Mouse (Mus musculus): ENCODE measurements at regions not wholly inside any gene's neighbourhood (a gene's known extent, or its start where the extent isn't known, plus 50 kb on each side); places are given as distances from the start of the nearest gene placed in this dataset.

DNA sequence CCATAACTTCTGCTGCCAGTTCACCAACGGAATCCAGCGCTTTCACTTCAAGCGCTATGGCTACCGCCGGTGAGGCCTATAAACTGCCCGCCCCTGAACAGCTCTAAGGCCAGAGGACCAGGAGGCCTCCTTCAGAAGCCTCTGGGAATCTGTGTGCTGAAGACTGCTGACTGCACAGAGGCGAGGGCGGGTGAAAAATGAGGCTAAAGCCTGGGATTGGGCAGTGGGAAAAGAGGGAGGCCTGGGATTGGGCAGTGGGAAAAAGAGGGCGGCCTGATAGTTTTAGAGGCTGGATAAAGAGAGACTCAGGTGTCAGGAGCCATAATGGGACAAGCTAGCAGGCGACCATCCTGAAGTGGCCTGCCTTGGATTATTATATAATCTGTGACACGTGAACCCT is 80.8 kb downstream of the Plekhb2 start:
- no peak for DNase-seq (ENCODE audit: inconsistent age in 2 of 2, low spot score in 1 of 2)

DNA sequence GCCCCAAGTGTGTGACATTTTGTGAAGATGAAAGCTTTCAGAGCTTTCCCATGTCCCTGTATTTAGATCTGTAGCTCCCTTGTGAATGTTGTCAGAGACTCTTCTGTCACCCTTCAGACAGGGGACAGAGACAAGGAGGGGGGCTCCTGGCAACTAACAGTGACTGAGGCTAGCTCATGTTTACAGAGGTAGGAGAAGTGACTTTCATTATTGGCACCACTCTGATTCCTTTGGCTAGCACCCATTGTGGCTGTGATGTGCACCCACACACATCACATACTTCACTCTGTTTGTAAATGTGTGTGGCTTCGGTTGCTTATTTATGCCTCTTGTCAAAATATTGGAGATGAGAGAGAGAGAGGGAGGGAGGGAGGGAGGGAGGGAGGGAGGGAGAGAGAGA is 93.4 kb downstream of the Plekhb2 start:
- DNase-seq (ENCODE audit: inconsistent age in 2 of 2, low spot score in 1 of 2) = no peak

DNA sequence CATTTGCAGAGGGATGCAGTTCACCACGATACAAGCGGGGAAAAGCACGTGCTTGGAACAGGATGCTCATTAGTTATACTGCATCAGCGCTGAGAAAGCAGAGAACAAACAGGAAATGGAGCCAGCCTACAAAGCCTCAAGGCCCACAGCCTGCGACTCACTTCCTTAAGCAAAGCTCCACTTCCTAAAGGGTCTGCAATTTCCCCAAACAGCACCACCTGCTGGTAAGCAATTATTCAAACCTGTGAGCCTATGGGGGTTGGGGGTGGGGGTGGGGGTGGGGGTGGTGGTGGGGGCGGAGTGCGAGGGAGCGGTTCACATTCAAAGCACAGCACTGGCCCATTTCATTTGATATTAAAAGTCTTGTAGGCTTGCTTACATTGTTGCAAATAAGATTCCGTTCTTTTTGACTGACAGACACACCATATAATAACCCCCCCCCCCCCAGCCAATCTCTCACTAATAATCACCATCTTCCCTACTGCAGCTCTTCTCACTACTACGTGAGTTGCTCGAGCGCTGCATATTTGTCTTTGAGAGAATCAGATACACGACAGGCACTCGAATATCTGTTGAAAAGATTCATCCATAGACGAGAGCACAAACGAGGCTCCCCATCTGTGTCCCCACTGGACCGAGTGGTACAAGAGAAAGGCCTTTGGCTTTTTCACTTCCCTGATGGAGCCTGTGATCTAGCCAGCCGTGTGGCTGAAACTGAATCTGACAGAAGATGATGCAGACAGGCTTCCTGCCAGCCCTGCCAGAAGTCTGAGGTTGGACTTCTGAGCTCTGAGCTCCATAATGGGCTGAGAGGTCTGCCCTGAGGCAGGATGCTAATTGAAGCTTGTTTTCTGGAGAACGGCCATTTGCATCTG is 112.1 kb downstream of the Plekhb2 start:
- DNase-seq (ENCODE audit: inconsistent age in 2 of 2, low spot score in 1 of 2) = no peak

DNA sequence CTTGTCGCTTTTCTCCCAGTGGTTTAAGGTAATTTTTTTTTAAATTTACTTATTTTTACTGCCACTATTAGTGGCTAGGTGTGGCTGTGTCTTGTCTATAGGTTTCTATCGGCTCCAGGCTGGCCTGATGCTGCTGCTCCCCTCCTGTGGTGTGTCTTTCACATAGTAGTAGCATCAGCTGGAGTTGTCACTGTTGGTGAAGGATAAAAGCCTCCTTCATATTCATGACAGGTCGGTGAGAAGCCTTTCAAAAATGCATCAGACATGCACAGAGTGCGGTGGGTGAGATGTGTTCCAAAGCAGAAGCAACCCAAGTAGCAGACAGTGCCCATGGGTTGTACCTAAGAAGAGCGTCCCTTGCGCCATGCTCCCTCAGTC is 112.7 kb downstream of the Plekhb2 start:
- DNase-seq (ENCODE audit: inconsistent age in 2 of 2, low spot score in 1 of 2) = no peak

DNA sequence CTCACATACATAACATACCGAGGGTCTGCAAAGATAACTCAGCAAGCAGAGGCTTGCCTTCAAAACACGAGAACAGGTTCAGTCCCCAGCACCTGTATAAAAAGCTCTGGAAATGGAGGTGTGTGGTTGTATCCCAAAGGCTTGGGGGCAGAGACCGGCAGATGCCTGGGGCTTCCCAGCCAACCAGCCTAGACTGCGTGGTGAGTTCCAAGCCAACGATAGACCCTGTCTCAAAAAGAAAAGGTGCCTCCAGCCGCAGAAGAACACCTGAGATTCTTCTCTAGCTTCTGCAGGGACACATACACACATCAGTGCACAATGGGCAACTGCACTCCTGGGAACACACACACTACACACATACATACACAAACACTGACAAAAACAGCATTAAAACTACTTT is 125.0 kb downstream of the Plekhb2 start:
- DNase-seq (ENCODE audit: inconsistent age in 2 of 2, low spot score in 1 of 2) = no peak

DNA sequence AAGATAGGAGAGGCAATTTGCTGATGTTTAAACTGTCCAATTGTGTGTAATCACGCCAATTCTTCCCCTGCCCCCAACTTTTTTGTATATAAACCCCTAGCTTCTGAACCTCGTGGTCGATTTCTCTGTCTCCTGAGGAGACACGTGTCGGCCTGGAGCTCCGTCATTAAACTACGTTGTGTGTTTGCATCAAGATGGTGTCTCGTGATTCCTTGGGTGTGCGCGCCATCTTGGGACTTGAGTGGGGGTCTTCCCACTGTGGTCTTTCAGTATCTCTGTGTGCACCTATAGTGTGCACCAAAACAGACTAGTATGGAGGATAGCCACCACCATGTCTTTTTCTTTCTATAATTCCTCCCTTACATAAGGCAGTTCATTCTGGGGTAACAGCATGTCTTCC is 128.4 kb downstream of the Plekhb2 start:
- DNase-seq (ENCODE audit: inconsistent age in 2 of 2, low spot score in 1 of 2) = no peak

DNA sequence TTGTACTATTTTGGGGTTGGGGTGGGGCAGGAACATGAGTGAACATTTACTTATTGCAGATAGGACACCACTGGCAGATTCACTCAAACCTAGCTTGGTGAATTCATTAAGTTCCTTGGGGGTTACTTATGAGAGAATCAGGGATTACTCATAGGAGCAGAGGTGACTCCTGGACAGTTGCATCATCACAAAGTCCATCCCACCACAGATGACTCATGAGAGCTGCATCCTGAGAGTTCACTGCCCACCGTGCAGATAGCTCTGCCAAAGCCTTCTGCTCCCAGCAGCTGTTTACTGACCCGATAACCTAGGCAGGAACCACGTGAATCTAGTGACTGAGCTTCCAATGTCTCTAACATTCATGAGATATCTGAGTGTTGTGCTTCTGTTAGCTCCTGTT is 129.6 kb downstream of the Plekhb2 start:
- no peak for DNase-seq (ENCODE audit: inconsistent age in 2 of 2, low spot score in 1 of 2)

DNA sequence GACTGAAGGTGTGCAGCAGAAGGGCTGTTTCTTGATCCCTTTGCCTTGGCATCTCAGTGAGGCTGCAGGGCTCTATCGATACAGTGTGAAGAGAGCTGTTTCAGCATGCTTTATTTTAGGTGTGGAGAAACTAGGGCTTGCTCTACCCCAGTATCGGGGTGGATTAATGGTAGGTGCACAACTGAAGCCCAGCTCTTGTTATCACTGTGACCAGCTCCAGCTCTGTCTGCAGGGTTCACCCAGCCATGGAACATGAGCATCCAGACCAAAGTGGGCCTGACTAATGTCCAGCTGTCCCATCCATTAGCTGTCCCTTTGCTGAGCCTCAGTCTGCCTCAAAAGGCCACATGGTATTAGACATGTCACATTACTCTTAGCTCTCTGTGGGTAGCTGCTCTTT is 132.2 kb downstream of the Plekhb2 start:
- DNase-seq (ENCODE audit: inconsistent age in 2 of 2, low spot score in 1 of 2) = no peak

DNA sequence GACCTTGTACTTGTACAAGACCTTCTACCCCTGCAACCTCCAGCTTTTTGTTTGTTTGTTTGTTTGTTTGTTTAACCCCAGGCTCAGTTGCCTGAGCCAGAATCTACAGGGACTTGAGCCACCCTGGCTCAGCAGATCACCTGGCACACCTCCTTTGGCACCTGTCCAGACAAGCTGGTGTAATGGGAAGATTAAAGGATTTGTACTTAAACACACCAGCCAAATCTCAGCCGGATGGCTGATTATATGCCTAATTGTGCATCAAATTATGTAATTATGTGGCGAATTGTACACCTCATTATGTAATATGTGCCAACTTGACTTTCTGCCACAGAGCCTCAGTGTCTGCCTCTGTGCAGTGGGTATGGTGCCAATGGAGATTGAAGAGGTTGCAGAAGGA is 133.2 kb downstream of the Plekhb2 start:
- no peak for DNase-seq (ENCODE audit: inconsistent age in 2 of 2, low spot score in 1 of 2)

DNA sequence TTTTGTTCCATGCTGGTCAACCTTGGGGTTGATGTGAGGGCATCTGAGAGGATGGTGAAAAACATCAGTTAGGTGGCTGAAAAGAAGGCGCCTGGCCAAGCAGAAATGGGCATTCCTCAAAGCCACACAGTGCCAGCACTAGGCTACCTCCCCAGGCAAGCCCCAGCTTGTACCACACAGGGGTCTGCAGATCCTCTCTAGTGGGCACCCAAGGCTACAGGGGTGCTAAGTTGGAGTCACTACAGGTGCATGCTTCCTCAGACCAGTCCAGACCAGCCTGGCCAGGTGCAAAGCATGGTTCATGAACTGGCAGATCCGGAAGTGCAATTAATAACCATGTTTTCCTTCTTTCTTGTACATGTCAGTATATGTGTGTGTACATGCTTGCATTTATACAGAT is 137.1 kb downstream of the Plekhb2 start:
- DNase-seq (ENCODE audit: inconsistent age in 2 of 2, low spot score in 1 of 2) = no peak

DNA sequence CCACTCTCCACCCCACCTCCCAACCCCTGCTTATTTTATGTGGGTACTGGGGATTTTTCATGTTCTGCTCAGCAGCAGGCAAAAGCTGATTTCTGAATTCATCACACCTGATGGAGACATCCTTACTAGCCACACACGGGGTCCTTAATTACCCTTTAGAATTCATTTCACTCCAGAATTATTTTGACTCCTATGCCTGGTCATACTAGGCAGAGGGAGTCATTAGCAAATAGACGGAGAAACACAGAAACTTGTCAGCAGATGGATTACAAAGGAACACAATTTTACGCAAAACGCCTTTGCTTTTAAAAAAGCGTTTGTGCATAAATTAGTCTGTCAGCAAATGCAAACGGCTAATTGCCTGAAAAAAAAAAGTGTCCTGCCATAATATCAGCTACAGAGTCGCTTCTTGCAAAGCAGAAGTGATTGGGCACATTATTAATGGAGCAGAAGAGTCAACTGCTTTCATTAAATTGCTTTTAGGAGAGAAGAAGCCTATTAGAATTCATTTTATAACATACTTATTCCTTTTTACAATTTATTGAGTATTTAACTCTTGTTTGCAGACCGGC is 138.0 kb downstream of the Plekhb2 start:
- DNase-seq (ENCODE audit: inconsistent age in 2 of 2, low spot score in 1 of 2) = no peak

DNA sequence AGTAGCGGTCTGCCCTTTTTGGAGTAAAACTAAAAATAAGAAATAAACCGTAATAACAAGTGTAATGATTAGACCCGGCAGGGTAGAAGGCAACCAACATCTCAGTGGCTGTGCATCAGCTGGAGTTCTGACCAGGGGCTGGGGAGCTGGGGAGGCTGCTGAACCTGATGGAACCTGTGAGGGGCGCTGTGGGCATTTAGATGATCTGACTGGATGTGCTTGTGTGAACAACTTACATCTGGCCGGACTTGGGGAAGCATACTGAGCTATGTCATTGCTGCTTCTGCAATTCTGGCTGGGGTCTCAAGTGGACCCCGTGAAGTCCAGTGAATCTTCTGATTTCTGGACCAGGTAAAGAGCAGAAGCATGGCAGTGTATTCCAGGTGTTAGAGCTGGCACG is 138.4 kb downstream of the Plekhb2 start:
- no peak for DNase-seq (ENCODE audit: inconsistent age in 2 of 2, low spot score in 1 of 2)

DNA sequence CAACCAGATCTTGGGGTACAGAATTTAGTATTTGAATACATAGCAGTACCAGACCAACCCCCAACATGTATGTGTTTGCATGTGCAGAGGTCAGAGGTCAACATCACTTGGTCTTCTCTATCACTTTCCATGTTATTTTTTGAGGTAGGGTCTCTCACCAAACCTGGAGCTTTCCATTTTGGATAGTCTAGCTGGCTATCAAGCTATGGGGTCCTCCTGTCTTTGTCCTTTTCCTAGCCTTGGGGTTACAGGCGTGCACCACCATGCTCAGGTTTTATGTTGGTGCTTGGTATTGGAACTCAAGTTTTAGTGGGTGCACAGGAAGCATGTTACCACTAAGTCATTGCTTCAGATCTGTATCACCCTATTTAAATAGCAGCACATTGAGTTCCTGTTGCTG is 151.0 kb downstream of the Plekhb2 start:
- no peak for DNase-seq (ENCODE audit: inconsistent age in 2 of 2, low spot score in 1 of 2)

DNA sequence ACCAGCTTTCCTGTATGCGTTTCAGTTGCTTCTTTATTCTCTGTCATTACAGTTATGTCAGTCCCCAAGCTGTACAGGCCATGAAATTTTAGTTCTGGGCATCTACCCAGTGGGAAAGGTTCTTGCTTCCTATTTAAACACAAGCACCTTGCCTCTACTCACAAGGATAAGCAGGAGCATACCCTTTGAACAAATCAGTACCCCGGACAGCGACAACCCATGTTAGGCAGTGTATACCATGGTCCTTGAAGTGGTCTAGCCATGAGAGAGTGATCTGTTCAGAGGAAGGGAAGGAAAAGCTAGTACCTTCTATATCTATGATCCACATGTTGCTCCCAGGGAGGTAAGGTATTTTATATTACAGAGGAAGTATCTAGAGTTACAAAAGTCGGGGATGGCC is 167.7 kb downstream of the Plekhb2 start:
- peak in 1 of 2 experiments; percentile 36 for DNase-seq (ENCODE audit: inconsistent age in 2 of 2, low spot score in 1 of 2)

DNA sequence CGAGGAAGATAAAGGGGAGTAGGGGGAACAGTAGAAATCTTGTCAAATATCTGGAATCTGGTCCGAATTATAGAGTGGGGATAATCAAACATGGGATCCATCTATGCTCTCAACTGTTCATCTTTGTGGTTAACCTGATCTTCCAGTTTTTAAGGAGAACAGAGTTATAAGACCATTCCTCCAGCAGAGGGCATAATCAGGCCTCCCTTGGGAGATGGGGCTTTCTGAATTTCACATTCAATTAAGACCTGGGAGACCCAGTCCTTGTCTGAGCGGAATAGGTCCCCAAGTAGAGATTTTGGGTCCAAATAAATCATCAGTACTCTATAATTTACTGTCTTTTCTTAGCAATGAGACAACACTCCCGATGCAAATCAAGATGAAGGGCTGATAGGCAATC is 182.8 kb downstream of the Plekhb2 start:
- DNase-seq (ENCODE audit: inconsistent age in 2 of 2, low spot score in 1 of 2) = peak in 1 of 2 experiments; percentile 37

DNA sequence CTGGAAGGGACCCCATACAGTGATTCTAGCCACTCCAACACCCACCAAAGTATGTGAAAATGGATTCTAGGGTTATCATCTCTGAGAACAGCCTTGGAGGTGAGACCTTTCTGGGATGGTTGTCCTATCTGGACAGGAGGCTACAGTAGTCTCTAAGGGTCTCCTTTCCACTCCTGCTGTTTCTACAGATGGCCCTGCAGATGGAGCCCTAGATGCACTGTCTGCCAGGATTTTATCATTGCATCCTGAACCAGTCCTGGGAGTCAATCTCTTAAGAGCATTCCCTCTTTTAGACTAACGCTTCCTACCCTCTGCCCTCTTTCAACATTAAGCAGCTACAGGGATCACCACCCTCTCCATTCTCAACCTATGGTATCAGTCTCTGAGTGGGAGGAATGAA is 223.0 kb downstream of the Plekhb2 start:
- DNase-seq (ENCODE audit: inconsistent age in 2 of 2, low spot score in 1 of 2) = no peak

DNA sequence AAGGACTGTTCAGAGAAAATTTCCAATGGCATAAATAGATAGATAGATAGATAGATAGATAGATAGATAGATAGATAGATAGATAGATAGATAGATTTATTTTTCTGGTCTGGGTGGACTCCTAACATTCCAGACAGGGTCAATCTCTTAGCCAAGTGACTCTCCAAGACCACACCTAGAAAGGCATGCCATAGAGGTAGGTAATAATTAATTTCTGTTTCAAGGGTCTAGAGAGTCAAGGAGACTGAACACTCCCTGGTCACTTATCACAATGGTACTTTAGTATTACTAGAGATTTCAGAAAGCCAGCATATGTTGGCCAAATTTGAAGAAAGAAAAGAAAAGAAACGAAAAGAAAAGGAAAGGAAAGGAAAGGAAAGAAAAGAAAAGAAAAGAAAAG is 245.1 kb downstream of the Plekhb2 start:
- DNase-seq (ENCODE audit: inconsistent age in 2 of 2, low spot score in 1 of 2) = no peak

DNA sequence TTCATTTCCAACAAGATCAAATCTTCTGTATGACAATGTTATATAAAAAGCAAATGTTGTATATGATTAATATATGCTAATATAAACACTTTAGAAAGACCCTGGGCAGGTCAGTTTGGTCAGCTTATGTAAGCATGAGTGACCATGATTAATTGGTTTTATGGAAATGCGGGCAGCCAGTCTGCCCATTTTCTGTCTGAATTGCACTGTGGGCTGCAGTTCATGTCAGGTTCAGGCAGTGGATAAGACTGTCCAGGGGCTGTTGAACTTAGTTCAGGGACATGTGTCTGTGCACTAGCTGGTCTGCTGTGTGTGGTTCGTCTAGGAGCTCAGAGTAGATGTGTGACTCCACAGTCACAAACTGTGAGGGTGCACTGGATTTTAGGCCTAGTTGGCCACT is 246.0 kb downstream of the Plekhb2 start:
- DNase-seq (ENCODE audit: inconsistent age in 2 of 2, low spot score in 1 of 2) = no peak

DNA sequence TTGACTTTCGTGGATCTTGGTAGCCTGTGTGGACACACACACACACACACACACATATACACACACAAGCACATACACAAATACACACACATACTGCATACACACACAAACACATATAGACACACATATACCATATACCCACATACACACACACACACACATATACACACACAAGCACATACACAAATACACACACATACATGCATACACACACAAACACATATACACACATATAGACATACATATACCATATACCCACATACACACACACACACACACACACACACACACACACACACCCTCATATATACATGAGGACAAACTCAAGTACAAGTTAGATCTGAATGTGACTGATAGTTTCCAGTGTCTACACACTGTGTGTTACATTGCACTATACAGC is 256.9 kb downstream of the Plekhb2 start:
- no peak for DNase-seq (ENCODE audit: inconsistent age in 2 of 2, low spot score in 1 of 2)

DNA sequence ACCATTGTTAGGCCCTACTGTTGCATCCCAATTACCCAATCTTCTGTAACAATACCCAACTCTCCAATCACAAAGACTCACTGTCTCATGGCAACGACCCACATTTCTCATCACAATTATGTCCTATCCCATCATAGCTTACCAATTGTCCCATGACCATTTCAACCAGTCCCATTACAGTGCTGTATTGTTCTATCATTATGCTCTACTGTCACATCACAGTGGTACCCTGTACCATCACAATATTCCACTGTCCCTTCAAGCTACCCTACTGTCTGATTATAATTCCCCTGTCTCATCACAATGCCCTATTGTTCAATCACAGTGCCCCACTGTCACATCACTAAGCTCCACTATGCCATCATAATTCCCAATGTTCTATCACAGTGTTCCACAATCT is 260.0 kb downstream of the Plekhb2 start:
- DNase-seq (ENCODE audit: inconsistent age in 2 of 2, low spot score in 1 of 2) = no peak

DNA sequence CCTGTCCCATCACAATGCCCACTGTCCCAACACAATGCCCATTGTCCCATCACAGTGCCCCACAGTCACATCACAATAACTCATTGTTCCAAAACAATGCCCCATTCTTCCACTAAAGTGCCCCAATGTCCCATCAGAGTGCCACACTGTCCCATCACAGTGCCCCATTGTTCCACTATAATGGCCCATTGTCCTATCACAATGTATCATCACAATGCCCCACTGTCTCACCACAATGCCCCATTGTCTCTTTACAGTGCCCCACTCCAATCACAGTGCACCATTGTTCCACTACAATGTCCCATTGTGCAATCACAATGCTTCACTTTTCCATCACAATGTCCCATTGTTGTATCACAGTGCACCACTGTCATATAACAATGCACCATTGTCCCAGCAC is 265.7 kb downstream of the Plekhb2 start:
- no peak for DNase-seq (ENCODE audit: inconsistent age in 2 of 2, low spot score in 1 of 2)

DNA sequence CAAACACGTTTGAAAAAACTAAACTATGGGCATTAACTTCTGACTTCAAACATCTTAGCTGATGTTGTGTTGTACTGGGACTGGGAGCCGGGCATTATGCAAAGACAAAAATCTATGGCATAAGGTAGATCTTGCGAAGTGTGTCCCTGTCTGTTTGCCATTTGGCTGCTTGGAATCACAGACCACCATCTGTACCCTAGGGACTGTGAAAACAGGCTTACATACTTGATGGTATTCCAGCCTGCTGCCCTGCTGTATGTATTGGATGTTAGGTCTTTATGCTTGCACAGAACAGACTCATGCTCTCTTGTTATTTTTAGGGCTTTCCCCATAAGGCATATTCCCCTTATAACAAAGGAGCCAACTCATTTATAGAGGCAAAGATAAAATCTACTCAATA is 288.1 kb downstream of the Plekhb2 start:
- DNase-seq (ENCODE audit: inconsistent age in 2 of 2, low spot score in 1 of 2) = no peak

DNA sequence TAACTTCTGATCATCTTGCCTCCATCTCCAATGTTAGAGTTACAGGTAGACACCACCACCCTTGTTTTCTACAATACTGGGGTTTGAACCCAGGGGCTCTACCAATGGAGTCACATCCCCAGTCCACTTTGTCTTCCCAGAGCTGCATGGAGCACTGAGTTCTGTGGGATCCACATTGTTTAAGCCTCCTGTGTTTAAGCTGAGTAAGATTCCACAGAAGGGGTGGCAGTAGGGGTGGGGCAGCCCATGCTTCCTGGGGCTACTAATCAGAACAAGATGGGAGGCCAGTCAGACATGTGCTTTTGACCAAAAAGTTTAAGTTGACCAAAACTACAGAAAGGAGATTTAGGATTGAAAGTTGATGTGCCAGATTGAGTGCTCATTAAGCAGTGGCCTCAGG is 299.3 kb downstream of the Plekhb2 start:
- DNase-seq (ENCODE audit: inconsistent age in 2 of 2, low spot score in 1 of 2) = no peak
